Mouse (Mus musculus) megakaryocyte, embryonic 14.5 days (primary cell): ENCODE results near the gene Hebp2. TPM values are rescaled to one million over a fixed set of nuclear protein-coding genes. Genes with fewer than 3 reads are reported as not detected.

Experiments used
- H3K27me3 ChIP-seq: replicated peaks from 2 replicates; pipeline ENCODE3; 2012; ENCODE audit warnings: inconsistent platforms
- H3K36me3 ChIP-seq: replicated peaks from 2 replicates; pipeline ENCODE3; 2012; ENCODE audit warnings: low read length, inconsistent platforms, mixed read lengths
- H3K4me1 ChIP-seq: 2 replicates; pipeline ENCODE4 v1.6.1; 2012; ENCODE audit warnings: inconsistent platforms
- H3K4me3 ChIP-seq: replicated peaks from 2 replicates; pipeline ENCODE3; 2012; ENCODE audit warnings: moderate library complexity, mild to moderate bottlenecking, inconsistent platforms
- H3K9me3 ChIP-seq: 2 replicates; pipeline ENCODE4 v1.6.1; 2012; ENCODE audit warnings: inconsistent platforms
- FLI1 ChIP-seq: IDR thresholded peaks from 2 replicates; pipeline ENCODE4 v1.6.1; 2012; ENCODE audit warnings: low read length, inconsistent platforms, mixed read lengths
- GATA1 ChIP-seq: IDR thresholded peaks from 3 replicates; pipeline ENCODE4 v1.6.1; 2012; ENCODE audit warnings: mixed read lengths, low read length, inconsistent platforms, borderline replicate concordance
- polyA plus RNA-seq: library from polyadenylated mRNA; stranded (reverse); fragments of >175 nt; gene quantifications from 2 replicates; pipeline ENCODE4 v1.2.3, GENCODE M21; 2012; ENCODE audit warnings: low replicate concordance; ENCODE audit not compliant: insufficient read depth

The Hebp2 gene
- polyA plus RNA-seq, 1 experiment, result not detected

DNA sequence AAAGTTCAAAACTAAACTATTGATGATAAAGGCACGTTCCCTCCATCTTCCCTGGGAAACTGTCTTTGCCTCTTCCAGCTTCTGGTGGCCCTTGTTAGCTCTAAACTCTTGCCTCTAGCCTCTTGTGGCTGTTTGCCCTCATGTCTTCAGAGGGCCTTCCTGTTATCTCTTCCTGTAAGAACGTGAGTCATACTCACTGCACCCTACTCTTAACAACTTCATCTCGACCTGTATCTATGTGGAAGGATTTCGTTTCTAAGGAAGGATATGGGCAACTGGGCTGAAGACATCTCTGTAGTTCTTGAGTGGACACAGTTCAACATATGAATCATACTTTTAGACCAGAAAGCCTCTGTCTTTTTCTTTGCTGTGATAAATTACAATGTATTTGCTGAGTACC is 53.9 kb downstream of the Hebp2 start:
- TF ChIP-seq GATA1, result no peak
- TF ChIP-seq FLI1, result no peak
- no peaks in the 10 kb centered on the region for H3K36me3 ChIP-seq
- H3K27me3 ChIP-seq, result no peaks in the 10 kb centered on the region
- H3K4me1 ChIP-seq, result peaks cover 4% of the 10 kb centered on the region
- H3K9me3 ChIP-seq, result no peaks in the 10 kb centered on the region
- H3K4me3 ChIP-seq, result no peak overlapping the region

DNA sequence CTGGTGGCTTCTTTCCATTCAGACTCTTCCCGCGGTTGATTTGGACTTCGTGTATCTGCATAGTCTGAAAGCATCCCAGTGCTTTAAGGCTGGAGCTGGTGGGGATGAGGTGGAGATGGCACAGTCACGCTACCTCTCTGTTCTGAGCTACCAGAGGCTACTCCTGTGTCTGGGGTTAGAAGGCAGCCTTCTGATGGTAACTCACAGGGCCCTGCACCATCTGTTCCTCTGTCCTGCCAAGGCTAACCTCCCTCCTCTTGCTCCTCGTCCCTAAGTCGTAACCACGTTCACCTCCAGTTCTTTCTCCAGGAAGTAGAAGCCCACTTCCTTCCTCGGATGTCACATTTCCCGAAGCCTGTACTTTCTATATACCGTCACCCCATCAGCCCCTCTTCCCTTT is 55.9 kb downstream of the Hebp2 start:
- H3K4me1 ChIP-seq, result peaks cover 4% of the 10 kb centered on the region
- H3K36me3 ChIP-seq, result no peaks in the 10 kb centered on the region
- TF ChIP-seq FLI1 (no peak), GATA1 (no peak)
- H3K27me3 ChIP-seq, result no peaks in the 10 kb centered on the region
- no peaks in the 10 kb centered on the region for H3K9me3 ChIP-seq
- no peak overlapping the region for H3K4me3 ChIP-seq

Other genes starting within 250 kb of the Hebp2 start
- 0.29 TPM in 1 of 2 replicates, not detected in the other for gene Nhsl1, start 227.1 kb downstream of the Hebp2 start, polyA plus RNA-seq
- gene Arfgef3, start 197.9 kb upstream of the Hebp2 start, polyA plus RNA-seq, result not detected in 2 replicates
- gene Gm4922, start 240.7 kb upstream of the Hebp2 start, polyA plus RNA-seq, result not detected in 2 replicates